Mouse (Mus musculus) CH12.LX (cell line): ENCODE results near the gene Hoxa11. TPM values are rescaled to one million over a fixed set of nuclear protein-coding genes. Genes with fewer than 3 reads are reported as not detected.

ENCODE experiments used
- DNase-seq: peaks from one replicate; pipeline ENCODE4 v3.0.0-alpha.2; 2013; ENCODE audit errors: extremely low read depth
- H3K27ac ChIP-seq: 2 replicates; pipeline ENCODE4 v1.5.1; 2012; ENCODE audit warnings: low read depth, mild to moderate bottlenecking, control low read depth, moderate library complexity; ENCODE audit not compliant: insufficient read depth
- H3K27me3 ChIP-seq: replicated peaks from 2 replicates; pipeline ENCODE3; 2012; ENCODE audit warnings: inconsistent platforms
- H3K36me3 ChIP-seq, 2 experiments: replicated peaks in 1 of 2; 2 replicates each; pipeline versions ENCODE3 to v1.6.1; 2012; ENCODE audit warnings: inconsistent platforms in 1 of 2, low read length in 1 of 2, mild to moderate bottlenecking in 1 of 2, mixed read lengths in 1 of 2, moderate library complexity in 1 of 2; ENCODE audit not compliant: control insufficient read depth in 1 of 2, insufficient read depth in 1 of 2
- H3K4me1 ChIP-seq, 2 experiments: 2 replicates each; pipeline ENCODE4 v1.6.1; 2012; ENCODE audit warnings: inconsistent platforms in 1 of 2, moderate library complexity in 1 of 2; ENCODE audit not compliant: insufficient read depth in 2 of 2, control insufficient read depth in 1 of 2
- H3K4me2 ChIP-seq: 2 replicates; pipeline ENCODE4 v1.6.1; 2012; ENCODE audit warnings: low read depth, mild to moderate bottlenecking, control low read depth; ENCODE audit not compliant: poor library complexity, insufficient read depth, severe bottlenecking
- H3K4me3 ChIP-seq, 3 experiments: fragments of 150-350 bp in 1 of 3; sonication (generic) in 1 of 3; replicated peaks in 1 of 3; 2 replicates each; pipeline versions ENCODE3 to v1.5.1; 2011 to 2012; ENCODE audit warnings: low read depth in 2 of 3, low read length in 2 of 3, mild to moderate bottlenecking in 2 of 3, moderate library complexity in 2 of 3, control low read depth in 1 of 3, improper control_type of control experiment in 1 of 3, inconsistent platforms in 1 of 3, mixed read lengths in 1 of 3; ENCODE audit not compliant: poor library complexity in 1 of 3
- H3K79me2 ChIP-seq: replicated peaks from 2 replicates; pipeline ENCODE4 v1.6.1; 2012; ENCODE audit warnings: mild to moderate bottlenecking, moderate library complexity; ENCODE audit not compliant: control insufficient read depth, poor library complexity, insufficient read depth, severe bottlenecking; ENCODE audit errors: extremely low read depth
- H3K9ac ChIP-seq: 2 replicates; pipeline ENCODE4 v1.6.1; 2012; ENCODE audit warnings: low read depth, mild to moderate bottlenecking, control low read depth, moderate library complexity; ENCODE audit not compliant: insufficient read depth
- H3K9me3 ChIP-seq: replicated peaks from 2 replicates; pipeline ENCODE3; 2012; ENCODE audit warnings: low read length, inconsistent platforms, mixed read lengths
- CHD2 ChIP-seq: IDR thresholded peaks from 2 replicates; pipeline ENCODE4 v1.6.1; 2011; ENCODE audit warnings: low read length, improper control_type of control experiment
- CTCF ChIP-seq, 2 experiments: IDR thresholded peaks in 1 of 2; conservative IDR thresholded peaks in 1 of 2; 2 replicates each; pipeline ENCODE4 v1.5.1; 2011 to 2012; ENCODE audit warnings: low read depth in 2 of 2, low read length in 2 of 2, improper control_type of control experiment in 1 of 2, inconsistent platforms in 1 of 2, mild to moderate bottlenecking in 1 of 2, moderate library complexity in 1 of 2
- ELF1 ChIP-seq: IDR thresholded peaks from 2 replicates; pipeline ENCODE4 v1.6.1; 2014; ENCODE audit warnings: low read depth, mild to moderate bottlenecking, inconsistent platforms, low read length, improper control_type of control experiment
- EP300 ChIP-seq: IDR thresholded peaks from 2 replicates; pipeline ENCODE4 v1.6.1; 2011; ENCODE audit warnings: low read length, improper control_type of control experiment
- ETS1 ChIP-seq: conservative IDR thresholded peaks from 2 replicates; pipeline ENCODE4 v1.6.1; 2012; ENCODE audit warnings: low read depth, mild to moderate bottlenecking, inconsistent platforms, low read length, improper control_type of control experiment, moderate library complexity
- GABPA ChIP-seq: IDR thresholded peaks from 2 replicates; pipeline ENCODE4 v1.6.1; 2012; ENCODE audit warnings: low read depth, low read length, improper control_type of control experiment, inconsistent platforms; ENCODE audit not compliant: insufficient replicate concordance
- JUN ChIP-seq: IDR thresholded peaks from 2 replicates; pipeline ENCODE4 v1.6.1; 2011; ENCODE audit warnings: low read depth, mild to moderate bottlenecking, low read length, improper control_type of control experiment, moderate library complexity; ENCODE audit not compliant: insufficient read depth
- JUND ChIP-seq: conservative IDR thresholded peaks from 2 replicates; pipeline ENCODE4 v1.6.1; 2011; ENCODE audit warnings: low read depth, low read length, improper control_type of control experiment
- KAT2A ChIP-seq: IDR thresholded peaks from 2 replicates; pipeline ENCODE4 v1.6.1; 2012; ENCODE audit warnings: low read length, improper control_type of control experiment, inconsistent platforms; ENCODE audit not compliant: insufficient replicate concordance
- MAFK ChIP-seq: IDR thresholded peaks from 2 replicates; pipeline ENCODE4 v1.6.1; 2011; ENCODE audit warnings: low read length, improper control_type of control experiment; ENCODE audit not compliant: insufficient replicate concordance
- MAX ChIP-seq: IDR thresholded peaks from 2 replicates; pipeline ENCODE4 v1.6.1; 2011; ENCODE audit warnings: low read length, improper control_type of control experiment
- MAZ ChIP-seq: IDR thresholded peaks from 2 replicates; pipeline ENCODE4 v1.6.1; 2012; ENCODE audit warnings: low read depth, mild to moderate bottlenecking, inconsistent platforms, low read length, improper control_type of control experiment, moderate library complexity
- MXI1 ChIP-seq: IDR thresholded peaks from 2 replicates; pipeline ENCODE4 v1.6.1; 2011; ENCODE audit warnings: mild to moderate bottlenecking, low read depth, low read length, improper control_type of control experiment
- MYC ChIP-seq: IDR thresholded peaks from 2 replicates; pipeline ENCODE4 v1.6.1; 2011; ENCODE audit warnings: low read depth, mild to moderate bottlenecking, improper control_type of control experiment, low read length
- NRF1 ChIP-seq: IDR thresholded peaks from 2 replicates; pipeline ENCODE4 v1.6.1; 2014; ENCODE audit warnings: low read depth, mild to moderate bottlenecking, inconsistent platforms, low read length, improper control_type of control experiment, moderate library complexity
- POLR2A ChIP-seq: IDR thresholded peaks from 2 replicates; pipeline ENCODE4 v1.6.1; 2011; ENCODE audit warnings: low read depth, mild to moderate bottlenecking, improper control_type of control experiment, low read length
- RAD21 ChIP-seq: IDR thresholded peaks from 2 replicates; pipeline ENCODE4 v1.6.1; 2011; ENCODE audit warnings: low read depth, mild to moderate bottlenecking, low read length, improper control_type of control experiment, moderate library complexity
- TCF12 ChIP-seq: IDR thresholded peaks from 2 replicates; pipeline ENCODE4 v1.6.1; 2014; ENCODE audit warnings: low read depth, mild to moderate bottlenecking, inconsistent platforms, low read length, improper control_type of control experiment
- USF1 ChIP-seq: IDR thresholded peaks from 2 replicates; pipeline ENCODE4 v1.6.1; 2014; ENCODE audit warnings: low read depth, mild to moderate bottlenecking, inconsistent platforms, low read length, improper control_type of control experiment
- USF2 ChIP-seq: conservative IDR thresholded peaks from 2 replicates; pipeline ENCODE4 v1.6.1; 2011; ENCODE audit warnings: low read depth, low read length, improper control_type of control experiment
- ZKSCAN1 ChIP-seq: IDR thresholded peaks from 2 replicates; pipeline ENCODE4 v1.6.1; 2012; ENCODE audit warnings: low read depth, inconsistent platforms, low read length, improper control_type of control experiment, borderline replicate concordance
- ZMIZ1 ChIP-seq: IDR thresholded peaks from 2 replicates; pipeline ENCODE4 v1.6.1; 2012; ENCODE audit warnings: low read depth, mild to moderate bottlenecking, inconsistent platforms, low read length, improper control_type of control experiment
- ZNF384 ChIP-seq: IDR thresholded peaks from 2 replicates; pipeline ENCODE4 v1.6.1; 2012; ENCODE audit warnings: low read depth, low read length, improper control_type of control experiment, inconsistent platforms
- dilution Hi-C: fragments of 300-500 bp; cut with MboI; formaldehyde crosslinking; loops from 2 replicates; pipeline ENCODE4 v1.14.3; 2020; ENCODE audit warnings: low sequenced_read_pairs; ENCODE audit not compliant: extremely low pct_unique_long_range_greater_than_20kb, extremely low pct_ligation_motif_present
- in situ Hi-C: fragments of 300-500 bp; cut with MboI; formaldehyde crosslinking; loops from 3 replicates; pipeline ENCODE4 v1.14.3; 2019; ENCODE audit warnings: low sequenced_read_pairs, low pct_ligation_motif_present, low pct_unique_long_range_greater_than_20kb, mixed read lengths
- polyA plus RNA-seq: library from polyadenylated mRNA; unstranded; fragments of >175 nt; gene quantifications from 2 replicates; pipeline ENCODE4 v1.2.1, GENCODE M21; 2012; ENCODE audit warnings: low read depth; ENCODE audit not compliant: insufficient read length
- total RNA-seq, 2 experiments: library from RNA; depleted of rRNA; stranded (reverse); fragments of 300-350 nt in 1 of 2; fragments of >200 nt in 1 of 2; gene quantifications; 2 replicates each; pipeline ENCODE4 v1.2.3; 2012 to 2014

Hoxa11 gene
- total and polyA plus RNA-seq, 3 experiments: not detected

- dilution Hi-C loops: no loop called here
- H3K4me3 ChIP-seq: no peak overlapping the region
- peaks cover 4 to 16% of the 10 kb centered on the region in 2 experiments; a peak in 2 of 4 replicates for H3K4me1 ChIP-seq
Measured at GRCm38 (mm10) chr6:52216691-52217458, 28.7 kb downstream of the Hoxa11 start.

GRCm38 (mm10) chr6:52215771-52216535, 29.7 kb downstream of the Hoxa11 start:
- no peak for DNase-seq
- no peak for TF ChIP-seq ZKSCAN1
- no peak for TF ChIP-seq MAFK
- TF ChIP-seq NRF1: no peak
- no peak for TF ChIP-seq MAZ
- no peak for TF ChIP-seq ELF1
- TF ChIP-seq ZMIZ1: no peak
- TF ChIP-seq JUN: no peak
- TF ChIP-seq MYC: no peak
- no peak for TF ChIP-seq RAD21
- TF ChIP-seq USF2: no peak
- peaks cover 4 to 16% of the 10 kb centered on the region in 2 experiments; a peak in 2 of 4 replicates for H3K4me1 ChIP-seq
- H3K9ac ChIP-seq: no peak overlapping the region
- H3K27ac ChIP-seq: no peak overlapping the region
- no peaks in the 10 kb centered on the region for H3K79me2 ChIP-seq
- peaks cover 2% of the 10 kb centered on the region for H3K27me3 ChIP-seq
- dilution Hi-C loops: no loop called here
- in situ Hi-C loops: loop anchor here (10.0 to 25.0 kb wide), 2 partner anchors 204 to 351 kb away; partner anchors contain the start of gene Skap2
- peaks cover 22% of the 10 kb centered on the region for H3K9me3 ChIP-seq
- H3K4me2 ChIP-seq: no peak overlapping the region
- H3K4me3 ChIP-seq: no peak overlapping the region
- H3K36me3 ChIP-seq: no peaks in the 10 kb centered on the region

More at GRCm38 (mm10) chr6:52216691-52217458, 28.7 kb downstream of the Hoxa11 start:
- no peak overlapping the region for H3K4me2 ChIP-seq
- no peak for DNase-seq
- in situ Hi-C loops: loop anchor here (10.0 to 25.0 kb wide), 2 partner anchors 205 to 352 kb away; partner anchors contain the start of gene Skap2
- no peak overlapping the region for H3K27ac ChIP-seq
- H3K27me3 ChIP-seq: peaks cover 2% of the 10 kb centered on the region
- H3K9me3 ChIP-seq: peaks cover 22% of the 10 kb centered on the region
- H3K9ac ChIP-seq: no peak overlapping the region
- TF ChIP-seq ELF1 (no peak), NRF1 (no peak), CTCF (conservative IDR thresholded peaks at IDR 0.05 in 1 of 2, IDR thresholded peaks at IDR 0.05 in 1 of 2; ENCODE audit: low read depth in 2 of 2, low read length in 2 of 2) (no peak), JUND (no peak), TCF12 (no peak), POLR2A (no peak), GABPA (no peak), EP300 (no peak), MAX (no peak), ZNF384 (no peak), ETS1 (no peak), USF1 (no peak), KAT2A (no peak), MXI1 (no peak), CHD2 (no peak)
- TF ChIP-seq, all 38 proteins: peak for 0
- H3K36me3 ChIP-seq: no peaks in the 10 kb centered on the region
- no peaks in the 10 kb centered on the region for H3K79me2 ChIP-seq
